Mouse (Mus musculus): ENCODE results near the gene Fgf2. TPM values are rescaled to one million over a fixed set of nuclear protein-coding genes. Genes with fewer than 3 reads are reported as not detected.
A peak's percentile ranks its signal among the peaks of the same experiment; 100 is the strongest.

Fgf2 gene
- total and polyA plus RNA-seq, 3 experiments: 0.15 to 0.53 TPM; not detected in 1

DNA sequence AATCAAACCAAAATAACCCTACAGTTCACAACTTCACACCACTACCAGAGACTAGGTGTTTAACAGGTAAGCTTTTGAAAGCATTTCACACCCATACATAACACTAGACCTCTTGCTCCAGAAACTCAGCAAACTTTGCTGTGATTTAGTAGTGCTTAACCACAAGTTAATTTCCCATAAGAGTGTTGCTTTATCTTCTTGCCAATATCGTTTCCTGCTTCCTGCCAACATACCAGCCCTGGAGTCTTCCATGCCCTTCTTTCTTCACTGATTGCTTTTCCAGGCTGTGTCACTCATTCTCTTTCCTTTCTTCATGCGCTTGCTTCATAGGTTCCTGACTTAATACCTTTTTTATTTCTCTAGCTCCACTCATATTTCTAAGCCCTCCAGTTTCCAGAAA, 19.7 kb upstream of the Fgf2 start:
- no peak overlapping the region for H3K9ac ChIP-seq (ENCODE audit: control insufficient read depth, low read depth, low read length, poor library complexity, severe bottlenecking)
- no peaks in the 10 kb centered on the region for H3K27me3 ChIP-seq (ENCODE audit: control insufficient read depth in 1 of 2, insufficient read depth in 2 of 2, low read length in 2 of 2)
- H3K79me2 ChIP-seq (ENCODE audit: control insufficient read depth, insufficient read depth, low read length, poor library complexity): no peaks in the 10 kb centered on the region
- H3K36me3 ChIP-seq (ENCODE audit: control insufficient read depth in 1 of 2, insufficient read depth in 2 of 2, low read length in 2 of 2): peaks cover 0 to 48% of the 10 kb centered on the region in 2 experiments; a peak in 2 of 4 replicates
- no peaks in the 10 kb centered on the region for H3K9me3 ChIP-seq (replicated peaks; ENCODE audit: insufficient read depth, low read length)
- no peak overlapping the region for H3K4me3 ChIP-seq (ENCODE audit: control insufficient read depth in 1 of 2, insufficient read depth in 1 of 2, low read depth in 2 of 2, low read length in 2 of 2)
- TF ChIP-seq ETS1 (IDR thresholded peaks at IDR 0.05; ENCODE audit: low read depth, low read length) (no peak), MAFK (IDR thresholded peaks at IDR 0.05; ENCODE audit: borderline replicate concordance, low read depth, low read length) (no peak), BHLHE40 (IDR thresholded peaks at IDR 0.05; ENCODE audit: borderline replicate concordance, low read depth, low read length) (no peak), USF1 (IDR thresholded peaks at IDR 0.05; ENCODE audit: low read depth, low read length) (no peak), UBTF (IDR thresholded peaks at IDR 0.05; ENCODE audit: borderline replicate concordance, insufficient read depth, low read depth, low read length) (no peak), HCFC1 (IDR thresholded peaks at IDR 0.05; ENCODE audit: low read depth, low read length) (no peak), POLR2AphosphoS2 (IDR thresholded peaks at IDR 0.05; ENCODE audit: low read length) (no peak), GATA1 (IDR thresholded peaks at IDR 0.05; ENCODE audit: low read depth, low read length) (0 out of 2 replicates have a peak, but pooled peaks have one; percentile 9), POLR2A (IDR thresholded peaks at IDR 0.05; ENCODE audit: control insufficient read depth in 1 of 2, insufficient read depth in 1 of 2, low read depth in 1 of 2, low read length in 2 of 2, poor library complexity in 1 of 2) (no peak), EP300 (IDR thresholded peaks at IDR 0.05; ENCODE audit: low read depth in 1 of 2, low read length in 2 of 2) (peak in 1 of 2 experiments; percentile 26; a peak in 1 of 4 replicates), TCF12 (IDR thresholded peaks at IDR 0.05; ENCODE audit: low read depth, low read length) (no peak), RCOR1 (IDR thresholded peaks at IDR 0.05; ENCODE audit: low read depth, low read length) (peak; percentile 85), KAT2A (conservative IDR thresholded peaks at IDR 0.05; ENCODE audit: low read depth, low read length) (no peak), SMC3 (IDR thresholded peaks at IDR 0.05; ENCODE audit: low read depth, low read length) (no peak), JUND (IDR thresholded peaks at IDR 0.05; ENCODE audit: low read depth, low read length) (no peak)
- no peak for DNase-seq (ENCODE audit: low read depth, low spot score)
- H3K4me1 ChIP-seq (ENCODE audit: control insufficient read depth in 1 of 2, insufficient read depth in 2 of 2, low read length in 2 of 2): peaks cover 26 to 44% of the 10 kb centered on the region in 2 experiments
- no peak overlapping the region for H3K27ac ChIP-seq (ENCODE audit: control insufficient read depth, low read depth, low read length)

DNA sequence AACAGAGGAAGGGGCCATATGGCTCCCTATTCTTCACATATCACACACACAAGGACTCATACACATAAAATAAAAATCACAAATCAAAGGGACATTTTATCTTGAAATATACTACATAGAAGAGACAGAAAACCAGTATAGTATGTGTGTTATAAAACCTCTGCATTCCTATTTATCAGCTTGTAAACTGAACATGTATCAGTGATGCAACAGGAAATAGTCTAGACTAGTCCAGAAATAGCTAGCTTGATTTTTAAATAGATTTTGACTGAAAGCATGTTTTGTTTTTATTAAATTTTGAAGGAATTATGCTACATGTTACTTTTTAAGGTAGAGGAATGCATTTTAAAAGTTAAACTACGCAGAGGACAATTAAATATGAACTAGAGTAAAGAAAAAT, 18.2 kb upstream of the Fgf2 start:
- peaks cover 26 to 44% of the 10 kb centered on the region in 2 experiments for H3K4me1 ChIP-seq (ENCODE audit: control insufficient read depth in 1 of 2, insufficient read depth in 2 of 2, low read length in 2 of 2)
- DNase-seq (ENCODE audit: low read depth, low spot score): no peak
- H3K79me2 ChIP-seq (ENCODE audit: control insufficient read depth, insufficient read depth, low read length, poor library complexity): no peaks in the 10 kb centered on the region
- H3K4me3 ChIP-seq (ENCODE audit: control insufficient read depth in 1 of 2, insufficient read depth in 1 of 2, low read depth in 2 of 2, low read length in 2 of 2): no peak overlapping the region
- TF ChIP-seq HCFC1 (IDR thresholded peaks at IDR 0.05; ENCODE audit: low read depth, low read length) (no peak), CHD1 (IDR thresholded peaks at IDR 0.05; ENCODE audit: low read depth, low read length) (no peak), E2F4 (IDR thresholded peaks at IDR 0.05; ENCODE audit: borderline replicate concordance, low read depth, low read length) (no peak), NRF1 (IDR thresholded peaks at IDR 0.05; ENCODE audit: insufficient read depth, low read depth, low read length, poor library complexity, severe bottlenecking) (no peak), BHLHE40 (IDR thresholded peaks at IDR 0.05; ENCODE audit: borderline replicate concordance, low read depth, low read length) (no peak), GATA1 (IDR thresholded peaks at IDR 0.05; ENCODE audit: low read depth, low read length) (no peak), CHD2 (IDR thresholded peaks at IDR 0.05; ENCODE audit: low read length) (no peak), NELFE (IDR thresholded peaks at IDR 0.05; ENCODE audit: low read depth, low read length) (no peak), USF1 (IDR thresholded peaks at IDR 0.05; ENCODE audit: low read depth, low read length) (no peak), TBP (IDR thresholded peaks at IDR 0.05; ENCODE audit: low read depth, low read length) (no peak)
- H3K27me3 ChIP-seq (ENCODE audit: control insufficient read depth in 1 of 2, insufficient read depth in 2 of 2, low read length in 2 of 2): no peaks in the 10 kb centered on the region
- no peaks in the 10 kb centered on the region for H3K9me3 ChIP-seq (replicated peaks; ENCODE audit: insufficient read depth, low read length)
- H3K9ac ChIP-seq (ENCODE audit: control insufficient read depth, low read depth, low read length, poor library complexity, severe bottlenecking): no peak overlapping the region
- peaks cover 0 to 49% of the 10 kb centered on the region in 2 experiments; a peak in 2 of 4 replicates for H3K36me3 ChIP-seq (ENCODE audit: control insufficient read depth in 1 of 2, insufficient read depth in 2 of 2, low read length in 2 of 2)
- H3K27ac ChIP-seq (ENCODE audit: control insufficient read depth, low read depth, low read length): no peak overlapping the region

All from MEL (cell line).